Mouse (Mus musculus) limb, embryonic 12.5 days (tissue): ENCODE data around the gene 5830411N06Rik. TPM values are rescaled to one million over a fixed set of nuclear protein-coding genes. Genes with fewer than 3 reads are reported as not detected.

Source experiments
- polyA plus RNA-seq: library from polyadenylated mRNA; unstranded; fragments of >200 nt; fragmentation: Nextera tagmentation; extraction: Ambion mirVana; gene quantifications from 2 replicates; pipeline ENCODE4 v1.2.1, GENCODE M21; 2016

The 5830411N06Rik gene
- polyA plus RNA-seq, 1 experiment from 2014 or later, result not detected

Other genes with a start within 250 kb of the 5830411N06Rik start
- gene Zfp511, start 210.9 kb upstream of the 5830411N06Rik start, polyA plus RNA-seq, result 41.4 and 43.0 TPM in 2 replicates
- gene Tubgcp2, start 210.6 kb upstream of the 5830411N06Rik start, polyA plus RNA-seq, result 82.3 and 82.8 TPM in 2 replicates
- 0.10 TPM in 1 of 2 replicates, not detected in the other for gene Msx3, start 198.2 kb upstream of the 5830411N06Rik start, polyA plus RNA-seq
- 1.8 and 2.5 TPM in 2 replicates for gene Caly, start 164.7 kb upstream of the 5830411N06Rik start, polyA plus RNA-seq
- not detected in 2 replicates for gene Prap1, start 153.9 kb upstream of the 5830411N06Rik start, polyA plus RNA-seq
- gene Fuom, start 144.8 kb upstream of the 5830411N06Rik start, polyA plus RNA-seq, result 21.3 and 21.8 TPM in 2 replicates
- gene Paox, start 131.5 kb upstream of the 5830411N06Rik start, polyA plus RNA-seq, result 15.5 and 20.4 TPM in 2 replicates
- 166 and 175 TPM in 2 replicates for gene Echs1, start 130.8 kb upstream of the 5830411N06Rik start, polyA plus RNA-seq
- 20.2 and 22.6 TPM in 2 replicates for gene Mtg1, start 109.7 kb upstream of the 5830411N06Rik start, polyA plus RNA-seq
- gene Sprn, start 92.4 kb upstream of the 5830411N06Rik start, polyA plus RNA-seq, result 0.10 and 0.14 TPM in 2 replicates
- not detected in 2 replicates for gene Olfr522, start 82.5 kb upstream of the 5830411N06Rik start, polyA plus RNA-seq
- not detected in 2 replicates for gene Olfr523, start 74.1 kb upstream of the 5830411N06Rik start, polyA plus RNA-seq
- not detected in 2 replicates for gene Olfr524, start 41.3 kb upstream of the 5830411N06Rik start, polyA plus RNA-seq
- not detected in 2 replicates for gene Cd163l1, start 29.0 kb upstream of the 5830411N06Rik start, polyA plus RNA-seq
- not detected in 2 replicates for gene Olfr525, start 73.6 kb downstream of the 5830411N06Rik start, polyA plus RNA-seq
- not detected in 2 replicates for gene Olfr527, start 86.7 kb downstream of the 5830411N06Rik start, polyA plus RNA-seq
- gene Olfr60, start 114.4 kb downstream of the 5830411N06Rik start, polyA plus RNA-seq, result not detected in 2 replicates
- not detected in 2 replicates for gene Olfr530, start 129.0 kb downstream of the 5830411N06Rik start, polyA plus RNA-seq
- not detected in 2 replicates for gene Olfr531, start 155.6 kb downstream of the 5830411N06Rik start, polyA plus RNA-seq
- not detected in 2 replicates for gene Olfr532, start 174.4 kb downstream of the 5830411N06Rik start, polyA plus RNA-seq
- not detected in 2 replicates for gene Olfr533, start 216.1 kb downstream of the 5830411N06Rik start, polyA plus RNA-seq
- gene Olfr535, start 236.9 kb downstream of the 5830411N06Rik start, polyA plus RNA-seq, result not detected in 2 replicates